8 mouse cellular contexts compared by ENCODE assay signal in genomic region chr4:133754871-133755765, GRCm38 (mm10). TPM values are rescaled to one million over a fixed set of nuclear protein-coding genes. Genes with fewer than 3 reads are reported as not detected.
DNase-seq lines count a peak whose midpoint lies in the region; ATAC-seq and TF ChIP-seq lines count a peak whose summit lies in the region.

No protein-coding gene starts in this region.

- no peaks in the 10 kb centered on the region for H3K27me3 ChIP-seq in heart, embryonic 13.5 days (replicated peaks)
- H3K27me3 ChIP-seq in ES-Bruce4 (ENCODE audit: control insufficient read depth, insufficient read depth, low read length, poor library complexity, severe bottlenecking): no peaks in the 10 kb centered on the region
- no peaks in the 10 kb centered on the region for H3K27me3 ChIP-seq in forebrain, embryonic 13.5 days
- 0 out of 2 replicates have a peak, but pooled peaks cover 4% of the 10 kb centered on the region for H3K27me3 ChIP-seq in liver, embryonic 15.5 days

- 21% methylated on average over 10 of the region's 10 CpGs for WGBS in heart, embryonic 13.5 days
- WGBS in forebrain, embryonic 13.5 days: 10% methylated on average over 10 of the region's 10 CpGs
- WGBS in liver, embryonic 15.5 days (ENCODE audit: insufficient replicate concordance): 19% methylated on average over 10 of the region's 10 CpGs

- H3K4me3 ChIP-seq in heart, embryonic 13.5 days: peak overlapping the region; percentile 100
- H3K4me3 ChIP-seq in ES-Bruce4 (ENCODE audit: low read depth, low read length): peak overlapping the region; percentile 63
- peak overlapping the region; percentile 100 for H3K4me3 ChIP-seq in forebrain, embryonic 13.5 days
- H3K4me3 ChIP-seq in liver, embryonic 15.5 days (replicated peaks): peak overlapping the region; percentile 98

- peak overlapping the region; percentile 100 for H3K27ac ChIP-seq in heart, embryonic 13.5 days (replicated peaks)
- peak overlapping the region; percentile 95 for H3K27ac ChIP-seq in ES-Bruce4 (ENCODE audit: insufficient read depth, low read length)
- peak overlapping the region; percentile 100 for H3K27ac ChIP-seq in forebrain, embryonic 13.5 days
- peak overlapping the region; percentile 100 for H3K27ac ChIP-seq in liver, embryonic 15.5 days (replicated peaks)

- H3K9ac ChIP-seq in heart, embryonic 13.5 days: peak overlapping the region; percentile 100
- H3K9ac ChIP-seq in ES-Bruce4 (ENCODE audit: low read depth, poor library complexity, severe bottlenecking): peak overlapping the region; percentile 99
- H3K9ac ChIP-seq in forebrain, embryonic 13.5 days: peak overlapping the region; percentile 100
- peak overlapping the region; percentile 100 for H3K9ac ChIP-seq in liver, embryonic 15.5 days

- peak overlapping the region; percentile 88 for H3K4me2 ChIP-seq in heart, embryonic 13.5 days
- H3K4me2 ChIP-seq in forebrain, embryonic 13.5 days: peak overlapping the region; percentile 98
- H3K4me2 ChIP-seq in liver, embryonic 15.5 days: peak overlapping the region; percentile 97

- TF ChIP-seq EP300 in ES-Bruce4 (IDR thresholded peaks at IDR 0.05; ENCODE audit: insufficient read depth, low read depth, low read length): no peak

- H3K9me3 ChIP-seq in heart, embryonic 13.5 days: no peaks in the 10 kb centered on the region
- H3K9me3 ChIP-seq in ES-Bruce4 (replicated peaks; ENCODE audit: control insufficient read depth, insufficient read depth, low read length, poor library complexity, severe bottlenecking): no peaks in the 10 kb centered on the region
- no peaks in the 10 kb centered on the region for H3K9me3 ChIP-seq in forebrain, embryonic 13.5 days (replicated peaks)
- H3K9me3 ChIP-seq in liver, embryonic 15.5 days (replicated peaks): no peaks in the 10 kb centered on the region

- DNase-seq in heart, adult 8-10 months (ENCODE audit: low spot score): no peak
- DNase-seq in right cerebral cortex, adult 2 months (ENCODE audit: low spot score in 2 of 2): no peak
- no peak for DNase-seq in thymus, postnatal 10 days (ENCODE audit: low spot score in 2 of 2)
- no peak for DNase-seq in gastrocnemius, postnatal 25 days

- no peaks in the 10 kb centered on the region for H3K36me3 ChIP-seq in heart, embryonic 13.5 days
- H3K36me3 ChIP-seq in ES-Bruce4 (ENCODE audit: control insufficient read depth, insufficient read depth, low read length, poor library complexity, severe bottlenecking): no peaks in the 10 kb centered on the region
- no peaks in the 10 kb centered on the region for H3K36me3 ChIP-seq in forebrain, embryonic 13.5 days (ENCODE audit: poor library complexity, severe bottlenecking)
- H3K36me3 ChIP-seq in liver, embryonic 15.5 days (replicated peaks): no peaks in the 10 kb centered on the region

- TF ChIP-seq POLR2A in ES-Bruce4 (IDR thresholded peaks at IDR 0.05; ENCODE audit: insufficient read depth, low read length): no peak

- no peak for TF ChIP-seq CTCF in ES-Bruce4 (IDR thresholded peaks at IDR 0.05; ENCODE audit: low read depth, low read length)

- no peak for ATAC-seq in heart, embryonic 13.5 days (ENCODE audit: extremely low read depth, insufficient number of reproducible peaks, low FRiP score, low TSS enrichment)
- no peak for ATAC-seq in forebrain, embryonic 13.5 days
- no peak for ATAC-seq in liver, embryonic 15.5 days (ENCODE audit: insufficient read depth)

- H3K4me1 ChIP-seq in heart, embryonic 13.5 days: peaks cover 28% of the 10 kb centered on the region
- H3K4me1 ChIP-seq in ES-Bruce4 (ENCODE audit: control insufficient read depth, insufficient read depth, low read length): peaks cover 3% of the 10 kb centered on the region
- peaks cover 41% of the 10 kb centered on the region for H3K4me1 ChIP-seq in forebrain, embryonic 13.5 days
- peaks cover 51% of the 10 kb centered on the region for H3K4me1 ChIP-seq in liver, embryonic 15.5 days (replicated peaks)

RNA-seq across cellular contexts. Expression of gene Arid1a, which starts 1.5 kb away (rescaled TPM):
- polyA plus RNA-seq in heart, embryonic 13.5 days (2015; fragmentation: Nextera tagmentation; extraction: Ambion mirVana): 21.1 and 21.2 TPM in 2 replicates
- total RNA-seq in heart, adult 8-10 months (2022): 10 to 100 TPM; 35.4 to 40.0 (median 37.0) TPM
- 119 and 123 TPM in 2 replicates for polyA plus RNA-seq in ES-Bruce4 (2011; ENCODE audit: insufficient read depth, insufficient read length, low read depth, missing spikeins)
- polyA plus RNA-seq in forebrain, embryonic 13.5 days (2015; fragmentation: Nextera tagmentation; extraction: Ambion mirVana): 44.7 and 48.9 TPM in 2 replicates
- polyA plus RNA-seq in liver, embryonic 15.5 days (2015; fragmentation: Nextera tagmentation; extraction: Ambion mirVana): 7.6 and 9.3 TPM in 2 replicates
- total RNA-seq in gastrocnemius, postnatal 25 days (2021): 10 to 100 TPM; 19.6 to 21.7 TPM
